Mouse (Mus musculus) kidney, postnatal 0 days (tissue): ENCODE measurements around the gene Tmem185b. TPM values are rescaled to one million over a fixed set of nuclear protein-coding genes. Genes with fewer than 3 reads are reported as not detected.
A peak's percentile ranks its signal among the peaks of the same experiment; 100 is the strongest.

Experiments
- ATAC-seq: fragments of 200-750 bp; cut with Nextera tagmentation; replicated peaks from 2 replicates; pipeline ENCODE4 v1.8.0; 2017; ENCODE audit warnings: low read depth, moderate number of reproducible peaks, moderate TSS enrichment, moderate library complexity; ENCODE audit not compliant: low FRiP score
- DNase-seq: peaks from one replicate; pipeline ENCODE4 v3.0.0-alpha.2; 2016; ENCODE audit warnings: low spot score
- H3K27ac ChIP-seq: fragments of 300-500 bp; sonication (generic); 2 replicates; pipeline ENCODE4 v1.5.1; 2014; ENCODE audit warnings: mild to moderate bottlenecking
- H3K27me3 ChIP-seq: fragments of 300-500 bp; sonication (generic); 2 replicates; pipeline ENCODE4 v1.6.1; 2014; ENCODE audit warnings: low read length, mixed read lengths; ENCODE audit not compliant: insufficient read depth
- H3K36me3 ChIP-seq: fragments of 300-500 bp; sonication (generic); 2 replicates; pipeline ENCODE4 v1.6.1; 2014; ENCODE audit warnings: low read length, mixed read lengths; ENCODE audit not compliant: insufficient read depth
- H3K4me1 ChIP-seq: fragments of 300-500 bp; sonication (generic); replicated peaks from 2 replicates; pipeline ENCODE4 v1.6.1; 2014; ENCODE audit warnings: antibody characterized with exemption, low read length, mixed read lengths; ENCODE audit not compliant: insufficient read depth
- H3K4me2 ChIP-seq: fragments of 300-500 bp; sonication (generic); 2 replicates; pipeline ENCODE4 v1.6.1; 2014; ENCODE audit warnings: mild to moderate bottlenecking, low read length, moderate library complexity, mixed read lengths
- H3K4me3 ChIP-seq: fragments of 300-500 bp; sonication (generic); replicated peaks from 2 replicates; pipeline ENCODE4 v1.5.1; 2014; ENCODE audit warnings: low read depth, low read length
- H3K9ac ChIP-seq: fragments of 300-500 bp; sonication (generic); 2 replicates; pipeline ENCODE4 v1.6.1; 2014; ENCODE audit warnings: low read depth, low read length
- H3K9me3 ChIP-seq: fragments of 300-500 bp; sonication (generic); replicated peaks from 2 replicates; pipeline ENCODE4 v1.6.1; 2016; ENCODE audit warnings: low read length, inconsistent platforms, mixed read lengths
- CTCF ChIP-seq: IDR thresholded peaks from 2 replicates; pipeline ENCODE4 v1.5.1; 2016; ENCODE audit warnings: antibody characterized with exemption, low read depth, mild to moderate bottlenecking, moderate library complexity
- WGBS: fragments of 180-500 bp; shearing (Covaris S2); extraction: QIAGEN DNeasy Blood & Tissue Kit; methylation state at CpG from one replicate; pipeline ENCODE4 v1.1.7; 2014; 5-methylcytosine and 5-hydroxymethylcytosine counted together
- polyA plus RNA-seq: library from polyadenylated mRNA; unstranded; fragments of >200 nt; fragmentation: Nextera tagmentation; extraction: Ambion mirVana; gene quantifications from 2 replicates; pipeline ENCODE4 v1.2.1, GENCODE M21; 2015

Tmem185b gene
- polyA plus RNA-seq, 1 experiment from 2014 or later = 30.6 TPM

GRCm38 (mm10) chr1:119501881-119502280 is 24.1 kb upstream of the Tmem185b start:
- Histone ChIP-seq H3K27me3 (no peaks in the 10 kb centered on the region), H3K27ac (no peak overlapping the region), H3K9ac (no peak overlapping the region), H3K4me1 (peaks cover 27% of the 10 kb centered on the region), H3K4me3 (no peak overlapping the region), H3K36me3 (0 out of 2 replicates have a peak, but pooled peaks cover 8% of the 10 kb centered on the region), H3K4me2 (no peak overlapping the region), H3K9me3 (no peaks in the 10 kb centered on the region)
- no peak for DNase-seq
- TF ChIP-seq CTCF = no peak
- WGBS = 58% methylated on average over 8 of the region's 8 CpGs
- ATAC-seq = no peak

GRCm38 (mm10) chr1:119502729-119503128 is 23.2 kb upstream of the Tmem185b start:
- DNase-seq (no peak), ATAC-seq (no peak)
- Histone ChIP-seq H3K27ac (no peak overlapping the region), H3K9me3 (no peaks in the 10 kb centered on the region), H3K4me2 (peak overlapping the region; percentile 70), H3K9ac (peak overlapping the region; percentile 68; the same call in 1 of the 2 replicates), H3K36me3 (0 out of 2 replicates have a peak, but pooled peaks cover 8% of the 10 kb centered on the region), H3K4me1 (peaks cover 27% of the 10 kb centered on the region), H3K27me3 (no peaks in the 10 kb centered on the region), H3K4me3 (peak overlapping the region; percentile 66; the same call in 1 of the 2 replicates)
- WGBS = 91% methylated on average over 11 of the region's 11 CpGs
- TF ChIP-seq CTCF = no peak

- Histone ChIP-seq H3K4me2 (peak overlapping the region; percentile 70), H3K4me1 (peaks cover 24% of the 10 kb centered on the region), H3K9me3 (no peaks in the 10 kb centered on the region), H3K36me3 (0 out of 2 replicates have a peak, but pooled peaks cover 8% of the 10 kb centered on the region), H3K9ac (peak overlapping the region; percentile 68; the same call in 1 of the 2 replicates), H3K27ac (0 out of 2 replicates have a peak overlapping the region, but pooled peaks have one; percentile 0), H3K4me3 (peak overlapping the region; percentile 66), H3K27me3 (no peaks in the 10 kb centered on the region)
- TF ChIP-seq CTCF = no peak
- ATAC-seq (no peak), DNase-seq (no peak)
- WGBS = 53% methylated on average over 3 of the region's 3 CpGs
Measured at GRCm38 (mm10) chr1:119503181-119503580, 22.8 kb upstream of the Tmem185b start.

- H3K27me3 ChIP-seq = no peaks in the 10 kb centered on the region
- H3K27ac ChIP-seq = peak overlapping the region; percentile 87
- 0 out of 2 replicates have a peak, but pooled peaks cover 8% of the 10 kb centered on the region for H3K36me3 ChIP-seq
- H3K4me1 ChIP-seq = peaks cover 18% of the 10 kb centered on the region
- ATAC-seq (no peak), DNase-seq (no peak)
- H3K4me2 ChIP-seq = peak overlapping the region; percentile 70
- peak overlapping the region; percentile 66 for H3K4me3 ChIP-seq
- WGBS = 10% methylated on average over 5 of the region's 5 CpGs
- peak overlapping the region; percentile 68 for H3K9ac ChIP-seq
- H3K9me3 ChIP-seq = no peaks in the 10 kb centered on the region
- no peak for TF ChIP-seq CTCF
Measured at GRCm38 (mm10) chr1:119503808-119504207, 22.2 kb upstream of the Tmem185b start.

- under 1% methylated on average over 57 of the region's 57 CpGs for WGBS
- Histone ChIP-seq H3K4me1 (peaks cover 17% of the 10 kb centered on the region), H3K9me3 (no peaks in the 10 kb centered on the region), H3K27ac (peak within 1 kb of the TSS; percentile 87), H3K9ac (peak within 1 kb of the TSS; percentile 68), H3K36me3 (0 out of 2 replicates have a peak, but pooled peaks cover 5% of the 10 kb centered on the region), H3K4me3 (peak within 1 kb of the TSS; percentile 66), H3K4me2 (peak within 1 kb of the TSS; percentile 70), H3K27me3 (no peaks in the 10 kb centered on the region)
- ATAC-seq (peak; percentile 98), DNase-seq (peak; percentile 100)
- TF ChIP-seq CTCF = no peak
Measured at GRCm38 (mm10) chr1:119504260-119505062, 21.5 kb upstream of the Tmem185b start, which contains the start of gene Ralb. Gene Ralb (minus strand): TSS chr1:119504794.

GRCm38 (mm10) chr1:119505951-119506350 is 20.0 kb upstream of the Tmem185b start:
- Histone ChIP-seq H3K27ac (no peak overlapping the region), H3K4me2 (no peak overlapping the region), H3K9ac (no peak overlapping the region), H3K27me3 (no peaks in the 10 kb centered on the region), H3K4me3 (no peak overlapping the region), H3K9me3 (no peaks in the 10 kb centered on the region), H3K4me1 (peaks cover 17% of the 10 kb centered on the region), H3K36me3 (no peaks in the 10 kb centered on the region)
- ATAC-seq = no peak
- TF ChIP-seq CTCF = no peak
- WGBS = 91% methylated on average over 3 of the region's 3 CpGs
- no peak for DNase-seq
